In genomic region chr4:129130755-129131303, GRCm38 (mm10) we compare ENCODE assay signal across 8 mouse cellular contexts. TPM values are rescaled to one million over a fixed set of nuclear protein-coding genes. Genes with fewer than 3 reads are reported as not detected.
A peak's percentile ranks its signal among the peaks of the same experiment; 100 is the strongest.
DNase-seq lines count a peak whose midpoint lies in the region; ATAC-seq and TF ChIP-seq lines count a peak whose summit lies in the region.

No protein-coding gene starts in this region.

- no peaks in the 10 kb centered on the region for H3K9me3 ChIP-seq in CH12.LX (replicated peaks; ENCODE audit: low read length)
- no peaks in the 10 kb centered on the region for H3K9me3 ChIP-seq in hindbrain, embryonic 14.5 days (ENCODE audit: control insufficient read depth, low read length)
- H3K9me3 ChIP-seq in liver, embryonic 11.5 days (ENCODE audit: control insufficient read depth, low read length), result no peaks in the 10 kb centered on the region

- DNase-seq in CH12.LX (ENCODE audit: extremely low read depth), result peak; percentile 92
- DNase-seq in hindbrain, embryonic 14.5 days (ENCODE audit: low spot score), result no peak
- no peak for DNase-seq in liver, embryonic 11.5 days (ENCODE audit: low spot score)
- DNase-seq in gastrocnemius, adult 18-20 months (ENCODE audit: low spot score), result no peak
- no peak for DNase-seq in frontal cortex, postnatal 36 days (ENCODE audit: low spot score in 2 of 2)
- DNase-seq in adrenal gland, postnatal 4 days (ENCODE audit: low spot score in 2 of 2), result no peak

- dilution Hi-C loops in CH12.LX (cut with MboI; ENCODE audit: extremely low pct_ligation_motif_present, extremely low pct_unique_long_range_greater_than_20kb, low sequenced_read_pairs), result no loop called here

- H3K27ac ChIP-seq in CH12.LX (ENCODE audit: insufficient read depth, low read depth), result no peak overlapping the region
- no peak overlapping the region for H3K27ac ChIP-seq in hindbrain, embryonic 14.5 days
- no peak overlapping the region for H3K27ac ChIP-seq in liver, embryonic 11.5 days (ENCODE audit: low read depth, low read length)

- ATAC-seq in activated CD4-positive, CD25-positive, alpha-beta regulatory T cell, adult 4 months, result peak; percentile 80
- ATAC-seq in hindbrain, embryonic 14.5 days (ENCODE audit: low FRiP score), result peak; percentile 47; the same call in 1 of the 2 replicates
- peak; percentile 49; the same call in 1 of the 2 replicates for ATAC-seq in liver, embryonic 11.5 days (replicated peaks; ENCODE audit: low FRiP score)
- ATAC-seq in neutrophil, adult 5-6 weeks (ENCODE audit: extremely low read depth, insufficient number of reproducible peaks, low FRiP score, poor library complexity, severe bottlenecking), result peak; percentile 40

- peak overlapping the region; percentile 22 to 52 (median 47) for H3K4me3 ChIP-seq in CH12.LX (replicated peaks in 1 of 3; ENCODE audit: low read depth in 2 of 3, low read length in 2 of 3, poor library complexity in 1 of 3)
- no peak overlapping the region for H3K4me3 ChIP-seq in hindbrain, embryonic 14.5 days (replicated peaks; ENCODE audit: low read length)
- peak overlapping the region; percentile 25 for H3K4me3 ChIP-seq in liver, embryonic 11.5 days (ENCODE audit: low read depth, low read length)

- WGBS in hindbrain, embryonic 14.5 days, result 6% methylated on average over 17 of the region's 17 CpGs
- WGBS in liver, embryonic 11.5 days, result 6% methylated on average over 17 of the region's 17 CpGs

- TF ChIP-seq EP300 in CH12.LX (IDR thresholded peaks at IDR 0.05; ENCODE audit: low read length), result 0 out of 2 replicates have a peak, but pooled peaks have one; percentile 8

- peaks cover 46% of the 10 kb centered on the region for H3K27me3 ChIP-seq in CH12.LX (replicated peaks)
- H3K27me3 ChIP-seq in hindbrain, embryonic 14.5 days (ENCODE audit: control insufficient read depth, insufficient read depth, low read length), result no peaks in the 10 kb centered on the region
- H3K27me3 ChIP-seq in liver, embryonic 11.5 days (replicated peaks; ENCODE audit: control insufficient read depth, insufficient read depth, low read length), result peaks cover 19% of the 10 kb centered on the region

- no peak for TF ChIP-seq CTCF in CH12.LX (conservative IDR thresholded peaks at IDR 0.05 in 1 of 2, IDR thresholded peaks at IDR 0.05 in 1 of 2; ENCODE audit: low read depth in 2 of 2, low read length in 2 of 2)

- peak overlapping the region; percentile 55 for H3K4me2 ChIP-seq in CH12.LX (ENCODE audit: insufficient read depth, low read depth, poor library complexity, severe bottlenecking)
- H3K4me2 ChIP-seq in hindbrain, embryonic 14.5 days (replicated peaks), result peak overlapping the region; percentile 39
- peak overlapping the region; percentile 55 for H3K4me2 ChIP-seq in liver, embryonic 11.5 days

- no peaks in the 10 kb centered on the region for H3K36me3 ChIP-seq in CH12.LX (replicated peaks in 1 of 2; ENCODE audit: control insufficient read depth in 1 of 2, insufficient read depth in 1 of 2, low read length in 1 of 2)
- H3K36me3 ChIP-seq in hindbrain, embryonic 14.5 days (replicated peaks; ENCODE audit: control insufficient read depth, insufficient read depth), result no peaks in the 10 kb centered on the region
- no peaks in the 10 kb centered on the region for H3K36me3 ChIP-seq in liver, embryonic 11.5 days (ENCODE audit: control insufficient read depth, insufficient read depth, low read length)

- in situ Hi-C loops in CH12.LX (cut with MboI; ENCODE audit: low pct_ligation_motif_present, low pct_unique_long_range_greater_than_20kb, low sequenced_read_pairs), result loop anchor here (10.0 kb wide), 2 partner anchors 54 to 324 kb away; partner anchors contain the start of genes S100pbp and Yars

- no peaks in the 10 kb centered on the region for H3K79me2 ChIP-seq in CH12.LX (replicated peaks; ENCODE audit: control insufficient read depth, extremely low read depth, insufficient read depth, poor library complexity, severe bottlenecking)

- no peak for TF ChIP-seq RAD21 in CH12.LX (IDR thresholded peaks at IDR 0.05; ENCODE audit: low read depth, low read length)

- TF ChIP-seq POLR2A in CH12.LX (IDR thresholded peaks at IDR 0.05; ENCODE audit: low read depth, low read length), result no peak

- H3K9ac ChIP-seq in CH12.LX (ENCODE audit: insufficient read depth, low read depth), result peak overlapping the region; percentile 47; the same call in 1 of the 2 replicates
- no peak overlapping the region for H3K9ac ChIP-seq in hindbrain, embryonic 14.5 days
- H3K9ac ChIP-seq in liver, embryonic 11.5 days (ENCODE audit: low read depth, low read length), result no peak overlapping the region

- peaks cover 12 to 31% of the 10 kb centered on the region in 2 experiments; a peak in 3 of 4 replicates for H3K4me1 ChIP-seq in CH12.LX (ENCODE audit: control insufficient read depth in 1 of 2, insufficient read depth in 2 of 2)
- H3K4me1 ChIP-seq in hindbrain, embryonic 14.5 days (replicated peaks; ENCODE audit: control insufficient read depth, insufficient read depth, low read length), result peaks cover 33% of the 10 kb centered on the region
- peaks cover 13% of the 10 kb centered on the region for H3K4me1 ChIP-seq in liver, embryonic 11.5 days (replicated peaks; ENCODE audit: control insufficient read depth, insufficient read depth, low read length)

TF ChIP-seq in CH12.LX, 34 proteins besides CTCF, POLR2A, EP300 and RAD21 (continues in another document):
- TF ChIP-seq ELF1 (IDR thresholded peaks at IDR 0.05; ENCODE audit: low read depth, low read length) (peak; percentile 44; the same call in 1 of the 2 replicates), HCFC1 (IDR thresholded peaks at IDR 0.05; ENCODE audit: low read depth, low read length) (0 out of 2 replicates have a peak, but pooled peaks have one; percentile 14), ZNF384 (IDR thresholded peaks at IDR 0.05; ENCODE audit: low read depth, low read length) (peak; percentile 69), GABPA (IDR thresholded peaks at IDR 0.05; ENCODE audit: insufficient replicate concordance, low read depth, low read length) (no peak), IRF4 (IDR thresholded peaks at IDR 0.05; ENCODE audit: low read depth, low read length) (no peak; the same call in 1 of the 2 replicates), JUND (conservative IDR thresholded peaks at IDR 0.05; ENCODE audit: low read depth, low read length) (no peak), SIN3A (IDR thresholded peaks at IDR 0.05; ENCODE audit: low read length) (0 out of 2 replicates have a peak, but pooled peaks have one; percentile 58)

RNA-seq across cellular contexts. Expression of gene Fndc5, which starts 6.0 kb away (rescaled TPM):
- total RNA-seq in CH12.LX (2012; rRNA removed), result 0.17 and 0.21 TPM in 2 replicates
- total RNA-seq in CH12.LX (2014; rRNA removed), result 0.08 TPM in 1 of 2 replicates, not detected in the other
- 0.26 and 0.33 TPM in 2 replicates for polyA plus RNA-seq in CH12.LX (2012; ENCODE audit: insufficient read length, low read depth)
- under 1 TPM; 0.28 to 0.56 TPM for polyA plus RNA-seq in activated CD4-positive, CD25-positive, alpha-beta regulatory T cell, adult 4 months (2017; shearing (Covaris generic))
- polyA plus RNA-seq in hindbrain, embryonic 14.5 days (2014; fragmentation: Nextera tagmentation; extraction: Ambion mirVana), result 14.5 and 15.4 TPM in 2 replicates
- 1.8 and 2.0 TPM in 2 replicates for polyA plus RNA-seq in liver, embryonic 11.5 days (2014; fragmentation: Nextera tagmentation; extraction: Ambion mirVana)
- total RNA-seq in neutrophil, adult 5-6 weeks (2017), result not detected in 2 replicates
- total RNA-seq in gastrocnemius, adult 18-20 months (2021), result 10 to 100 TPM; 67.3 to 72.7 TPM
- 10 to 100 TPM; 13.0 to 13.2 TPM for total RNA-seq in adrenal gland, postnatal 4 days (2021)

RNA-seq across cellular contexts. Expression of gene Hpca, which starts 9.0 kb away (rescaled TPM):
- 28.5 and 31.6 TPM in 2 replicates for total RNA-seq in CH12.LX (2012; rRNA removed)
- total RNA-seq in CH12.LX (2014; rRNA removed), result 1.0 and 1.3 TPM in 2 replicates
- polyA plus RNA-seq in CH12.LX (2012; ENCODE audit: insufficient read length, low read depth), result 2.9 and 3.6 TPM in 2 replicates
- not detected for polyA plus RNA-seq in activated CD4-positive, CD25-positive, alpha-beta regulatory T cell, adult 4 months (2017; shearing (Covaris generic))
- 56.2 and 68.7 TPM in 2 replicates for polyA plus RNA-seq in hindbrain, embryonic 14.5 days (2014; fragmentation: Nextera tagmentation; extraction: Ambion mirVana)
- polyA plus RNA-seq in liver, embryonic 11.5 days (2014; fragmentation: Nextera tagmentation; extraction: Ambion mirVana), result 3.1 and 4.4 TPM in 2 replicates
- not detected in 2 replicates for total RNA-seq in neutrophil, adult 5-6 weeks (2017)
- not detected for total RNA-seq in gastrocnemius, adult 18-20 months (2021)
- 1 to 10 TPM; 7.1 to 9.4 TPM for total RNA-seq in adrenal gland, postnatal 4 days (2021)

RNA-seq across cellular contexts. Expression of gene Tmem54, which starts 25.5 kb away (rescaled TPM):
- total RNA-seq in CH12.LX (2012; rRNA removed), result not detected in 2 replicates
- not detected in 2 replicates for total RNA-seq in CH12.LX (2014; rRNA removed)
- not detected in 2 replicates for polyA plus RNA-seq in CH12.LX (2012; ENCODE audit: insufficient read length, low read depth)
- not detected for polyA plus RNA-seq in activated CD4-positive, CD25-positive, alpha-beta regulatory T cell, adult 4 months (2017; shearing (Covaris generic))
- 0.33 TPM in 1 of 2 replicates, not detected in the other for polyA plus RNA-seq in hindbrain, embryonic 14.5 days (2014; fragmentation: Nextera tagmentation; extraction: Ambion mirVana)
- polyA plus RNA-seq in liver, embryonic 11.5 days (2014; fragmentation: Nextera tagmentation; extraction: Ambion mirVana), result 2.3 and 3.3 TPM in 2 replicates
- total RNA-seq in neutrophil, adult 5-6 weeks (2017), result not detected in 2 replicates
- total RNA-seq in gastrocnemius, adult 18-20 months (2021), result not detected
- 1 to 10 TPM in 1 of 2 experiments, not detected in 1; 1.1 TPM for total RNA-seq in adrenal gland, postnatal 4 days (2021)

RNA-seq across cellular contexts. Expression of gene S100pbp, which starts 58.7 kb away (rescaled TPM):
- total RNA-seq in CH12.LX (2012; rRNA removed), result 22.5 and 23.1 TPM in 2 replicates
- total RNA-seq in CH12.LX (2014; rRNA removed), result 43.6 and 44.7 TPM in 2 replicates
- 35.8 and 43.6 TPM in 2 replicates for polyA plus RNA-seq in CH12.LX (2012; ENCODE audit: insufficient read length, low read depth)
- 10 to 100 TPM; 24.4 to 26.3 TPM for polyA plus RNA-seq in activated CD4-positive, CD25-positive, alpha-beta regulatory T cell, adult 4 months (2017; shearing (Covaris generic))
- polyA plus RNA-seq in hindbrain, embryonic 14.5 days (2014; fragmentation: Nextera tagmentation; extraction: Ambion mirVana), result 17.3 and 19.3 TPM in 2 replicates
- polyA plus RNA-seq in liver, embryonic 11.5 days (2014; fragmentation: Nextera tagmentation; extraction: Ambion mirVana), result 17.2 and 18.9 TPM in 2 replicates
- total RNA-seq in neutrophil, adult 5-6 weeks (2017), result 33.0 and 44.8 TPM in 2 replicates
- total RNA-seq in gastrocnemius, adult 18-20 months (2021), result 1 to 10 TPM; 2.9 to 4.1 TPM
- 10 to 100 TPM; 42.7 to 44.7 TPM for total RNA-seq in adrenal gland, postnatal 4 days (2021)

RNA-seq across cellular contexts. Expression of gene Yars, which starts 58.7 kb away (rescaled TPM):
- total RNA-seq in CH12.LX (2012; rRNA removed) (128 and 180 TPM in 2 replicates), CH12.LX (2014; rRNA removed) (96.1 and 96.3 TPM in 2 replicates)
- polyA plus RNA-seq in CH12.LX (2012; ENCODE audit: insufficient read length, low read depth), result 207 and 220 TPM in 2 replicates
- 10 to 100 TPM; 26.3 to 28.5 TPM for polyA plus RNA-seq in activated CD4-positive, CD25-positive, alpha-beta regulatory T cell, adult 4 months (2017; shearing (Covaris generic))
- 111 and 118 TPM in 2 replicates for polyA plus RNA-seq in hindbrain, embryonic 14.5 days (2014; fragmentation: Nextera tagmentation; extraction: Ambion mirVana)
- 129 TPM in 2 replicates for polyA plus RNA-seq in liver, embryonic 11.5 days (2014; fragmentation: Nextera tagmentation; extraction: Ambion mirVana)
- 26.3 and 31.4 TPM in 2 replicates for total RNA-seq in neutrophil, adult 5-6 weeks (2017)
- 10 to 100 TPM; 38.8 to 39.5 TPM for total RNA-seq in gastrocnemius, adult 18-20 months (2021)
- 10 to 100 TPM; 79.5 to 80.4 TPM for total RNA-seq in adrenal gland, postnatal 4 days (2021)

Comparison
In these comparisons a context has a peak if more than half of its experiments do, and no peak if none do; other contexts are left out.
1. RNA of gene Fndc5, which starts 6.0 kb away (total RNA-seq): 67.3 to 72.7 TPM in gastrocnemius, adult 18-20 months and 13.0 to 13.2 TPM in adrenal gland, postnatal 4 days; 0.08 to 0.21 TPM in CH12.LX and not detected in neutrophil, adult 5-6 weeks; every median in the first group is over 10 times any median in the second.
2. Peak in every context shown above with its lines, with median percentiles within 50 percentile points of each other: H3K4me2 ChIP-seq and ATAC-seq.